Mouse (Mus musculus): ENCODE measurements around the gene Ubash3b.

Ubash3b gene

DNA sequence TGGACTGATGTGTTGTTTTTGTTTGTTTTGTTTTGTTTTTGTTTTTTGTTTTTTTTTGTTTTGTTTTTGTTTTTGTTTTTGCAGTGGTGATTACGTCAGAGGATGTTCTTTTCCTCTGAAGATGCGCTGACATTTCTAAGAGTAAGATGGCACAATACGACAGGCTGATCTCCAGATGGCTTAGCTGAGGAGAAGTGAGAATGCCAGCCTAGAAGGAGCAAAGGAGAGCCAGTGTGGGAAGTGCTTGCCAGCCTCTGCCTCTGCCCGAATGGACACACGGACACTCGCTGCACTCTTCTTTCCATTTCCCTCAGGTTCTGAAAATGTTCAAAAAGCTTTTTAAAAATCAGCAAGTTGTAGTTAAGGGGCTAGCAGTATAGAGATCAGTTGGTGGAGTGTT lies 6.7 kb upstream of the Ubash3b start:
- no peak for DNase-seq (ENCODE audit: extremely low read depth, insufficient read length, low spot score)

DNA sequence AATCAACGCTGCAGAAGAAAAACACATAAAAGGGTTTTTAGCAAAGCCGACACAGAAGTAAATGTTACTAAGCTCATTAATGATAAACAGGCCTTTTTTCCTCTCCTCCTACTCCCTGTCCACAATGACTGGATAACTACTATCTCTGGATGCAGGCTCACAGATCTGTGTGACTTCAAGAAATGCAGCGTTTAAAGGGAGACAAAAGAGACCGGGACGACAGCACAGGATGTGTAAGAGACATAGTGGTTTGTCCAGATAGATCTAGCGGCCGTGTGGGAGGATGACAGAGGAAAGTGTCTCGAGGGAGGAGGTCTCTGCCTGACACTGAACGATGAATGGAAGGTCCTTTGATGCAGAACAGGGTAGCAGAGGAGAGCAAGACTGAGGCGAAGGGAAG lies 5.4 kb upstream of the Ubash3b start:
- no peak for DNase-seq (ENCODE audit: extremely low read depth, insufficient read length, low spot score)

DNA sequence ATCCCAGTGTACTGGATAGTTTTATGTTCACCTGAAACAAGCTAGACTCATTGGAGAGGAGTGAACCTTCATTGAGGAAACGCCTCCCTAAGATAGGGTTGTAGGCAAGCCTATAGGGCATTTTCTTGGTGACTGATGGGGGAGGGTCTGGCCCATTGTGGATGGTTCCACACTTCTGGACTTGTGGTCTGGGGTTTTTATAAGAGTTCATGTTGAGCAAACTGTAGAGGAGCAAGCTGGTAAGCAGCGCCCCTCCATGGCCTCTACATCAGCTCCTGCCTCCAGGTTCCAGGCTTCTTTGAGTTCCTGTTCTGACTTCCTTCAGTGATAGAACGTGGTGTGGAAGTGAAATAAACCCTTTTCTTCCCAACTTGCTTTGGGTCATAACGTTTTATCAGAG lies 866 bp upstream of the Ubash3b start:
- DNase-seq (ENCODE audit: extremely low read depth, insufficient read length, low spot score) = no peak

DNA sequence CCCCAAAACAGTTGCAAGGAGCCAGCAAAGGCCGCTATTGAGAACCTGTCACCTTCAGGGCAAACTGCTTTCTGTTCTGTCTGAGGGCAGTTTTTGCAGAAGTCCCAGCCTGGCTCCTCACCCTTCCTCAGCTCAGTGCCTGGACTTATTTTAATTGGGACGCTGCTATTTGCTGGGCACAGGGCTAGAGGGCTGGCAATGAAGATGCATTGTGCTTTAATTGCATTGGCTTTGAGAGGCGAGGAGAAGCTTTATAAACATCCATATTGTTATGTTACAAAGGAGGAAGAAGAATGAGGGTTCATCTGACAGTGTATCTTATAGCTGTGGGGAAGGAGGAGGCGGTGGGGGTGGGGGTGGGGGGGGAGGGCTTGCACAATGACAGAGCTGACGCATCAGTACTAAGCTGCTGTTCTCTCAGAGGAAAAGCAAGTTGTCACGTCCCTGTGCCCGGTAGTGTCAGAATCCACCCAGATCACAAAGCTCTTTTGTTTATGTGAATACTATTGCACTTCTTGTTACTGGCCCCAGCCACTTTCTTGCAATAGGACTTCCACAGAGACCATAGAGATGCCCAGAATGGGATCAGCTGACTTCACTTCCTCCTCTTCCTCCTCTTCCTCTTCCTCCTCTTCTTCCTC lies 841 bp downstream of the Ubash3b start:
- no peak for DNase-seq (ENCODE audit: extremely low read depth, insufficient read length, low spot score)

DNA sequence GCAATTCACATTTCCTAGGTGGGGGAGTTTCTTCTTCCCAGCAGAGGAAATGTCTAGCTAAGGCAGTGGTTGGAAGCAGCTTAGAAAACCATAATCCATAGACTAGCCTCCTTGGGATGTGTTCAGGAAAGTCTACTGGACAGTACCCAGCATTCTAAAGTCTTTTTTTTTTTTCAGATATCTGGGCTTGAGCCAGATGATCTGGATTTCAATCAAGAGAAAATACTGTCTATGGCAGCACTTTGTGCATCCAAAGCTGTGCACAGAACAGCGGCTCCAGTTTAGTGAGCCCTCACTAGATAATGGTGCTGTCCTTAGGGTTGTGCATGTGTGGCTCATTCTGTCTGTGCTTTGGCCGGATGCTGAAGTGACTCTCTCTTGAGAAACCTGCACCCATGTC lies 2.3 kb downstream of the Ubash3b start:
- no peak for DNase-seq (ENCODE audit: extremely low read depth, insufficient read length, low spot score)

DNA sequence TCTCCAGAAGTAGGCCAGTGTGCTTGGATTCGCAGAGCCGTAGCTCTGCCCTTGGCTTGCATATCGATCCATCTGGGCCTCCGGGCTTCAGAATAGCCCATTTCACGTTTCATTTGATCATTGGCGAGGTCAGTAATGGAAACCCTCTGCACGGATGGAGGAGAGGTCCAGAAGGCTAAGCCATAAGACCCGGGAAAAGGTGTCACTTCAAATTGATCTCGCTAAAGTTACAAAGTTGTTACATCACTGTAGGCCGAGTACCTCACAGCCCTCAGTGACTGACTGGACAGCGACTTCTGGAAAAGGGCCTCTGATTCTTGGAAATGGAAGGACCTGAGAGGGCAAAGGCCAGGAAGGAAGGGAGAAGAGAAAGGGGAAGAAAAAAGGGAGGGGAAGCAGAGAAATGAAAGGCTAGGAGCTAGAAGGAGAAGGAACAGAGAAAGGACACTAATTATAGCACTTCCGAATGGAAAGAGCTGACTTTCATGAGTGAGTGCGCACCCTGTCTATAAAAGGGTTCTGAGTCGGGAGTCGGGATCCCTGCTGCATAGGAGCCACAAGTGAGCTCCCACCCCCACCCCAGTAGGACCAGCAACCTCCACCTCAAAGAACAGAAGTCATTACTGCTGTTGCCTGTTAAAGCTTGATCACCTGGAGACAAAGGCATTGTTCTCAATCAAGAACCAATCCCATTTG lies 3.5 kb downstream of the Ubash3b start:
- DNase-seq (ENCODE audit: extremely low read depth, insufficient read length, low spot score) = no peak

DNA sequence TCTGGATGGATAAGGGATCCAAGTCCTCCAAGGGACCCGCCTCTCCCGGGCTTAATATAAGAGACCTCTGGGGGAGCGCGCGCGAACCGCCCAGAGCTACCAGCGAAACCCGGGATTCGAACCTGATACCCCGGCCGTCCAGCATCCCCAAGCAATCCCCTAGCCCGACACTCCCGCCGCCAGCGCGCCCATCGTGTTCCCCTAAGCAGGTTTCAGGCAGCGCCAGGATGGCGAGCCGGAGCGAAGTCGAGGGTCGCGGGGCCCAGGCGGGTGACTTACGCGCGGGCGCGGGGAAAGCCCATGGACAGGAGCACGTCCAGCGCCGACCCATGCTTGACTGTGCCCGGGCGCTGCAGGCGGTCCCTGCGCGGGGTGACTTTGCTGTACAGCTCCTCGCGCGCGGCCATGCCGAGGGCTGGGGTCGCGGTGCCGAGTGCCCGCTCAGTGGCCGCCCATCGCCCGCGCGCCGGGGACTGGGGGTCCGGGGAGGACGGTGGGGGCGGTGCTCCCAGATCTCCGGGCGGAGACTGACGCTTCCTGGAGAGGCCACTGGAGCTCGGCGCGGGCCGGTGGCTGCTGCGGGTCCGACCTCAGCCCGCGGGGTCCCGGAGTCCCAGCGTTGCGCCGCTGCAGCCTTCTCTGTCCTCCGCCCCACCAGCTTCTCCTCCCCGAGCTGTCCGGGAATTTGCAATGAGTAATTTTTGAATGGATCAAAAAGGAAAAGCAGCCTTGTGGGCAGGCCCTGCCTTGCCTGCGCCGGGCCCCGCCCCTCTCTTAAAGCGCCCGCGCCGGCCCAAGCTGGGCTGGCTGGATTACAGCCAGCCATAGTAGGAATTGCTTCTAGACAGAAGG lies 4.3 kb downstream of the Ubash3b start:
- no peak for DNase-seq (ENCODE audit: extremely low read depth, insufficient read length, low spot score)

DNA sequence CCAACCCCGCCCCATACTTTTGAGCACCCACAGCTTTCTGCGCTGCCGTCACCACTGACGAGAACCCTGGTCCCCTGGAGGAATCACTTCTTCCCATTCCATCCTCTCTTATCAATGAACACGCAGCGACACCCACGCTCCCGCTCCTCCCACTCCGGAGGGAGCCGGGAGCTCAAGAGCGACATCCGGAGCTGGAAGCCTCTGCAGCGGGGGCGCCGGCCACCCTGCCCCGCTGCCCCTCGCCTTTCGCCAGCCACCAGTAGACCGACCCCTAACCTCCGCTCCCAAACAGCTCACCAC lies 4.8 kb downstream of the Ubash3b start:
- DNase-seq (ENCODE audit: extremely low read depth, insufficient read length, low spot score) = no peak

DNA sequence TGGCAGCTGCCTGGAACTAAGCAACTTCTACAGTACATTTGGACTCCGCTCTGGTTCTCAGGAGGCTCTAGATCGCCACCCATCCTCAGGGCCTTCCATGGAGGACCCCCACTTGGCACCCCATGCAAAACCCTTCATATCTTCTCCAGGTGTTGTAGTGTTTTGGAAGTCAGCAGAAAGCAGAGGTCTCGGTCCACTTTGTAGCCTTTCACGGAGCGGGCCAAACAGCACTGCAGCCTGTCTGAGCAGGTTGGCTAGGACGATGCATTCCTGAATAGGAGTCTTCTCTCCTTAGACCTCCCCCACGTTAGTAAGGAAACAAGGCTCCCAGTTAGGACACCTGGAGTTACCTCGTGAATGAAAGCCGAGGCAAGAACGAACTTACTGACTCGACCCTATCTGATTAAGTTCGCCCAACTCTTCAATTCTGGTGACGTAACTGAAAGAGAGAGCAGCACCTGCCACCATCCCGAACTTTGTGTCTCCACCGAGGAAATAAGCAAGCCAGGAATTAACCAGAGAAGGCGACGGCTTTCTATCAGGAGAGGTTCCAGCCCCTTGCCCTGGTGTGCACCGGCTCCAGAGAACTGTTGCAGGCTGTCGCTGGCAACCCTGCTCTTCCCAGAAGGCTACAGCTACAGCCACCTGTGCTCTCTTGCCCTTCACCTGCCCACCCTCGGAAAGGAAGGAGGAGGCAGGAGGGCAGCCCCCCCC lies 5.3 kb downstream of the Ubash3b start:
- DNase-seq (ENCODE audit: extremely low read depth, insufficient read length, low spot score) = no peak

DNA sequence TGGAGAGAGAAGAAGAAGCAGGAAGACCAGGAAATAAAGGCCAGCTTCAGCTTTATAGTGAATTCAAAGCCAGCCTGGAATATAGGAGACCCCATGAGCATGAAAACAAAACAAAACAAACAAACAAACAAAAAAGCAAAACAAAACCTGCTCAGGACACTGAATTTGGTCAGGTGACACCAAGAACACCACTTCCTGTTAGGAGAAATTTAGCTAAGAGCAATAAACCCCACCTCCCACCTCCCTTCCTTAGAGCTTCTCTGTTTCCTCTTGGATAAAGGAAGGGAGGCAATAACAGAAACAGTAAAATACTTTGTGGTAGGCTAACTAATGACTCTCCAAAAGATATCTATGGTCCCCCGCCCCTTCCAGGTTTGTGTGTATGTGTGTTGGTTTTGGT lies 7.5 kb downstream of the Ubash3b start:
- DNase-seq (ENCODE audit: extremely low read depth, insufficient read length, low spot score) = no peak

DNA sequence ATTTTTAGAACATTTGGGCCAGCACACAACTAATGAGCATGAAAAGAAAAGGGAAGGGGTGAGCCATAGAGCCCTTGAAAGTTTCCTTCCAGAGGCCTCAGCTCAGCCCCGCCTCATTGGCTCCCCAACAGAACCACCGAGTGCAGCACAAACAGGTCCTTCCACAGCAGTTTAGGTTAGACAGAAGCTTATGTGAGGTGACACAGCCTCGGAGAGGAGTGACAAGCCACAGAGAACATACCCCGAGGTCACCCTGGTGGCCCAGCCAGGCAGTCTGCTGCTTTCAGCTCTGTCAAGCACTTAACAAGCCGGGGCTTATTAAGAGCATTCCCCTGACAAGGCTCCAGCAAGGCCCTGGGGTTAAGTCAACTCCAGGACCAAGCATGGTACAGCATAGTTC lies 8.4 kb downstream of the Ubash3b start:
- no peak for DNase-seq (ENCODE audit: extremely low read depth, insufficient read length, low spot score)

DNA sequence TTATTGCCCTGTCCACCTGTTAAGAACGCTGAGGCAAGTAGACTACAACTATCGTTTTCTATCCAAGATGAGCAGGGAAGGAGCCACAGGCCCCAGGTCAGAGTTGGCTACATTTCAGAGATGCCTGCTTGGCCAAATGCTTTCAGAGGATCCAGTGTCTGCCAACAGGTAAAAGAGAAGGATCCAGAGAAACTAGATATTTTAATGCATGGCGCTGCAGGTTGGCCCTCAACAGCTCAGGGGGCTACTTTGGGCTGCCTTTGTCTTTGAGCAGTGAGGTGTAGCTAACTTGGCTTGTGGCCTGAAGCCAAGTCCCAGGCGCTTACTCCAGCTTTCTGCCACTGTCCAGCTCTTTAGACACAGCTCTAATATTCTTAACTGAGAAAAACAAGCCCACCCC lies 10.0 kb downstream of the Ubash3b start:
- no peak for DNase-seq (ENCODE audit: extremely low read depth, insufficient read length, low spot score)

DNA sequence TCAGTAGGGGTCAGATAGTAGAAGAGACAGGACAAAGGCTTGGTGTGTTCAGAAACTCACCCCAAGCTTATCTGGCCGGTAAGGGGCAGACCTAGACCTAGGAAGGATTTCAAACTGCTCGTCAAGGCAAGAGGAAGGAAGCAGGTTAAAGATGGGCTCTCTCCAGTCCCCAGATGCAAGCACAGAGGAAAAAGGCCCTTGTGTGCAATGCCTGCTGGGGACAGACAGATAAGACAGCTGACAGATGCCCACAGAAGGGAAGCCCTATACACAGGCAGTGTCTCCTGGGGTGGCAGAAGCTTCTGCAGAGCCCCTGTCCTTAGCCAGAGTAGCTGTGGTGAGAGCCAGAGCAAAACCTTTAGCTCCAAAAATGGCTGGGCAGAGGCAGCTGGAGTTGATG lies 11.6 kb downstream of the Ubash3b start:
- DNase-seq (ENCODE audit: extremely low read depth, insufficient read length, low spot score) = no peak

DNA sequence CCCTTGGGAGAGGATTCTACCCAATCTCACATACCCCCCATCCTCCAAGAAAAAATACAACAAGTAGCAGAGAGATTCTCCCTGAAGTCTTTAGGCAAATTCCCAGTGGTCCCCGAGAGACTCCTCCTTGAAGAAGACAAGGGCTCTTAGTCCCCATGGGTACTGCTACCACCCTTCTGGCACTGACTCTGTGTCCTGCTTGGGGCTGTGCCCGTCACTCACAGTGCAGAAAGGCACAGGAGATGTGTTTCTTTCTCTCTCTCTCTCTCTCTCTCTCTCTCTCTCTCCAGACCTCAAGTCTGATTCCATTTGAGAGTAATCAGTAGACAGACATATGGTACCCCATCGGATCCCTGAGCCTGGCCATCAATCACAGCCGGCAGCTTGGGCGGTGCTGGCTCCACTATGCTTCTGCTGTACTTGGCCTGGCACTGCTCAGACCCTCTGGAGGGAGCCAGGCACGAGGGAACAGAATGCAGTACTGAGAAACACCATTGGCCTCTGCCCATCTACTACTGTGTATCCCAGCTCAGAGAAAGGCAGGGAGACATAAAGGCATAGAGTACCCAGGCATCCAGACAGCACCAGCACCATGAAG lies 12.3 kb downstream of the Ubash3b start:
- no peak for DNase-seq (ENCODE audit: extremely low read depth, insufficient read length, low spot score)

DNA sequence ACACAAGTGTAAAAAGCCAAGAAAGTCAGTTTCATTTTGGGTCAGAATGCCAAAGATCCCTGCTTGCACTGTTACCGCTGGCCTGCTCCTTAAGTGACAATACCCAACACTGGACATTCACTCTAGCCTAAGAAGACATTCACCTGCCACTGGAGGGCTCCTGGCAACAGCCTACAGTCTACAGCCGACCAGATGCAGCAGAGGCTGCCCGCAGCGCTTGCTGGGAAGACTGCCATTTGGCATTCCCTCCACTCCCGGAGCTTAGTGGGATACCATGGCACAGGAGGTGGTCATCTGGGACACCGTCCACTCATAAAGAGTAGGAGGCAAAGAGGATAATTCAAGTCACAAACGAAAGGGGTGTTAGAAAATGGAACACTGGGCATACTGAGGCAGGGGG lies 12.9 kb downstream of the Ubash3b start:
- DNase-seq (ENCODE audit: extremely low read depth, insufficient read length, low spot score) = no peak

DNA sequence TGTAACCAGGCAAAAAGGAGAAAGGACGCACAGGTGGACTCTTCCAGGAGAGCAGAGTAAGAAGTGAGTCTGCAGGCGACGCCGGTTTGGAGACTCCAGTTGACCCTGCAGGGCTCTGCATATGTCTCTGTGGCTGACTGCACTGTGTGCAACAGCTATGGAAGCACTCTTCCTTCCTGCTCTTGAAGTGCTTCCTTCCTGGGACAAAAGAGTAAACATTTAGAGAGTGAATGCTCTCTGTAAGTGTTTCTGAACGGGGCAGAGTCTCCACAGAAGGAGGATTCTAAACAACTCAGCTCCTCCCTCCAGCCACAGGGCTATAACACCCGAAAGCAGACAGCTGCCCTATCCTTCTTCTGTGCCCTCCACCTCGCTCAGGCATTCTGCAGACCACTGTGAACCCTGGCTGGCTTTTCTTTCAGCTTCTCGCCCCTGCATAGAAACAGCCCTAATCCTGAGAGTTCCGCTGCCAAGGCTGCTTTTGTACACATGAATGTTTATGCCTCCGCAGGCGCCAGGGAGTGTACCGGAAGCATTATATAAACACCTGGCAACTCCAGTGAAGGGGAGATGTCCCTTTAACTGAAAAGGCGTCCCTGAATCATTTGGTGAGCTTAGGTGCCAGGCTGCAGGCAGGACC lies 14.2 kb downstream of the Ubash3b start:
- no peak for DNase-seq (ENCODE audit: extremely low read depth, insufficient read length, low spot score)

DNA sequence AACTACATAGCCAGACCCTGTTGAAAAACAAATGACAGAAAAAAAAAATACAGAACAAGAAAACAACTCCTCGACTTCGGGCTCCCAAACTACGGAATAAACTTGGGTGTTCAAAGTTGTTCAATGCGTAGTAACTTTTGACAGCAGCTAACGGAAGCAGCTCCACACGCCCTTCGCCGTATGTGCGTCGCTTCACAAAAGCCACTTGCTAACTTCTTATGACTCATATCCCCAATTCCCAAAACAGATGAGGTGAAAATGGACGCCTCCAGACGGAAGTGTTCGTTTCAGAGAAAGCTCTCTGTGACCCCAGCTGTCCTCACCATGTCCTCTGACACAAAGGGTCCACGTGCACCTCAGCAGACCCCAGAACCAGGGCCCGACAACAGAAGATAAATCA lies 17.7 kb downstream of the Ubash3b start:
- no peak for DNase-seq (ENCODE audit: extremely low read depth, insufficient read length, low spot score)

DNA sequence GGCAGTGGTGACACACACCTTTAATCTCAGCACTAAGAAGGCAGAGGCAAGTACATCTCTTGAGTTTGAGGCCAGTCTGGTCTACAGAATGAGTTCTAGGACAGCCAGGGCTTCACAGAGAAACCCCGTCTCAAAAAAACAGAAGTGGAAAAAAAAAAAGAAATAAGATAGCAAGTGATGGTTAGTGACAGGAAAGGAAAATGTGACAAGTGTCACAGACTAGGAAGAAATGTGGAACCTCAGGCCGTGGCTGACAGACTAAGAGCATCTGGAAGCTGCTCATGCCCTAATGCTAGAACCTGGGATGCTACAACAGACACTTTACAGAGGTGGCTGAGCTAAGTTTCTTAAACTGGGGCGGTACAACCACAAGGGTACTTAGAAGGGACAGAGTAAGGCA lies 18.4 kb downstream of the Ubash3b start:
- no peak for DNase-seq (ENCODE audit: extremely low read depth, insufficient read length, low spot score)

DNA sequence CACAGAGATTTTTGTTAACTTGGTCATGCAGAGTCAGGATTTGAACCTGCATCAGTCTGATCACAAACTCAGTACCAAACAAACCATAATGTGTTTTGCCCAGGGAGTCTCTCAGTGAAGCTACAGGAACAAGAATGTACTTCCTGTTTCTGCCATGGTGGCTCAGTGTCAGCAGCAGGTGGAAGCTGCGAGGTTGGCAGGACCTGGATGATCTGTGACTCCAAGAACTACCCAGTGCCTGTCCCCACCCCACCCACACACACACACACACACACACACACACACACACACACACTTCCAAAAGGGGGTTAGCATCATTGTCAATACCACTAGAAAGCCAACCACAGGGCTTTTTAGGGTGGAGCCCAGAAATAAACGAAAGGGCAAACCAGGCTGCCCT lies 20.5 kb downstream of the Ubash3b start:
- no peak for DNase-seq (ENCODE audit: extremely low read depth, insufficient read length, low spot score)

DNA sequence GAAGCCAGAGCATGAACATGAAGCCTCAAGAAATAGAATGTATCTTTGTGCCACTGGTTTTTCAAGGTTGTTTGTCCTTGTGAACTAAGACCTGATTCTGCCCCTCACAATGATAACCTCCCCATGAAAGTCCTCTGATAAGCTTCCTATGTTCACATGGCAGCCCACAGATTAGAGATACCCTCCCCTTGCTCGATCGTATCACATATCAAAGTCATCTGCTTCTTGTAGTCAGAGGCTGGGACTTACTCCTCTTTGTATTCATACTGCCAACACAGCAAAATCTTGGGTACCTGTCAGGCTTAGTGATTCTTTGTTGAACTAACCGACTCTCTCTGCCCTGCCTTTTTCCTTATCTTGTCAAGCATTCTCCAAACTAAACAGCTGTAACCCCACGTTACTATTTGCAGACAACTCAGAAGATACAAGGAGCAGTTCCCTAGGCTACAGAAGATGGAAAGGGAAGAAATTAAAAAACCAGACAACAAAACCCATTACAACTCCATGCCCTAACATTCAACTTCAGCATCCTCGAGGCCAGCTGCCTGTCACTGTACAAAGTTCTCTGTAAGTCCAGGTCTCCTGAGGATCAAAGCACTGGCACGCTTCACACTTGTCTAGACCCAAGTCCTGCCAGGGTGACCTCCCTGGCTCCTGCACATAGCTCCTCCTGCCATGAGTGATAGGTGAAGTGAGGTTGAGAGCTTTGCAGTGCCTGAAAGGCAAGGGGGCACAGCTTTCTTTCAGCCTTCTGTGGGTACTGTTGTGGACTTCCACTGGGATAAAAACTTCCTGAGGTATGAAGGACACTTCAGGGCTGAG lies 22.3 kb downstream of the Ubash3b start:
- no peak for DNase-seq (ENCODE audit: extremely low read depth, insufficient read length, low spot score)

All from 3134 (cell line).